Mouse (Mus musculus) lung, adult 2 months (tissue): ENCODE measurements around the gene Mafk.

Experiments
- CTCF ChIP-seq: fragments of 200-500 bp; IDR thresholded peaks from 2 replicates; pipeline ENCODE4 v1.5.1; 2011; ENCODE audit warnings: mild to moderate bottlenecking, low read length, control low read depth; ENCODE audit not compliant: insufficient read depth
- POLR2A ChIP-seq: fragments of 200-500 bp; IDR thresholded peaks from 2 replicates; pipeline ENCODE4 v1.6.1; 2011; ENCODE audit warnings: low read depth, mild to moderate bottlenecking, control low read depth, low read length, borderline replicate concordance; ENCODE audit errors: extremely low read depth

GRCm38 (mm10) chr5:139811677-139812397 is 20.5 kb downstream of the Mafk start:
- TF ChIP-seq CTCF, result no peak
- TF ChIP-seq POLR2A, result no peak
